In the genomic region with DNA sequence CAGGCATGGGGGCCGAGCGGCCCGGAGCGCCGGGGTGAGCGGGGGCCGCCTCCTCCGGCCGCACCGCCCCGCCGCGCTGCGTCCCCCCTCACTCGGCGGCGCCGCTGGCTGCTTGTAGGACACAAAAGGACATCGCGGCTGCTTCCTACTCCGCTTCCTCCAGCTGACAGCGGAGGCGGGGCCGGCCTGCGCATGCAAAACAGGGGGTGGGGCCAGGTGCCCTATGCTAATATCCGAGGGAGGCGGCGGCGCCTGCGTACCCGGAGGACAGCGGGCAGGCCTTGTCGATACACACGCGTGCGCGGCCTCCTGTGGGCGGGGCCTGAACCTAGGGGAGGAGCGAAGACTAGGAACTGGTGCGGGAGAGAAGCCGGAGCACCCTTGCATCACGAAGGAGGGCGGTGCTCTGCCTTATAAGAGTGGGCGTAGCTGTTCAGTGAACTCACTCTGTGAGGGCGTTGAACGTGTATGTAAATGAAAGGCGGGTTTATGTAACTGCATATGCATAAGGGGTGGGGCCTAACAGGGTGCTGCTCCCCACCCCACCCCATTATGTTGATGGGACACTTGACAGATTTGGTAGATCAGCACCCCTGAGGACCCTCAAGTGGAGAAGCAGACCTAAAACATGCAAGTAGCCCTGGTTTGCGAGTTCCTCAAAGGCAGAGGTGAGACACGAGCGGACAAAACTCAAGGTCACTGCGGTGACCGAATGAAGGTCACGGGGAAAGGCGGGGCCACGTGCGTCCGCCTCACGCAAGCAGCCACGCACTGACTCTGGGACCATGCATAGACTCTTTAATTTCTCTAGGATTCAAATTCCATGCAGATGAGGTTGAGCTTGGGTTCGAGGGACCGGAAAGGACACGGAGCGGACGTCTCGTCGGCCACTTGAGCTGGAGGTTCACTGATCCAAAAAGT, we compare ENCODE assay signal across 8 mouse cellular contexts. TPM values are rescaled to one million over a fixed set of nuclear protein-coding genes. Genes with fewer than 3 reads are reported as not detected.
DNase-seq lines count a peak whose midpoint lies in the region; ATAC-seq and TF ChIP-seq lines count a peak whose summit lies in the region.

A gene (minus strand): TSS at position 167 of the 921 bp plus-strand sequence.

- no peak for TF ChIP-seq CTCF in E14TG2a.4 (conservative IDR thresholded peaks at IDR 0.05; ENCODE audit: low read length)
- TF ChIP-seq CTCF in heart, postnatal 0 days (IDR thresholded peaks at IDR 0.05; ENCODE audit: low read depth): no peak
- TF ChIP-seq CTCF in testis, adult 2 months (IDR thresholded peaks at IDR 0.05; ENCODE audit: control insufficient read depth, insufficient read depth, insufficient replicate concordance, low read depth, low read length): no peak

- peak; percentile 94 for ATAC-seq in forebrain, embryonic 12.5 days (ENCODE audit: low FRiP score)
- ATAC-seq in heart, postnatal 0 days (ENCODE audit: insufficient read depth, low read depth): peak; percentile 92
- ATAC-seq in liver, embryonic 16.5 days (ENCODE audit: low read depth): peak; percentile 92
- ATAC-seq in neural tube, embryonic 13.5 days (ENCODE audit: low read depth): peak; percentile 94

- peaks cover 43% of the 10 kb centered on the region for H3K27me3 ChIP-seq in E14TG2a.4 (ENCODE audit: insufficient read depth, low read length)
- peaks cover 46% of the 10 kb centered on the region for H3K27me3 ChIP-seq in forebrain, embryonic 12.5 days
- H3K27me3 ChIP-seq in heart, postnatal 0 days (ENCODE audit: control insufficient read depth, insufficient read depth, low read length): peaks cover 24% of the 10 kb centered on the region
- H3K27me3 ChIP-seq in liver, embryonic 16.5 days (ENCODE audit: control insufficient read depth, insufficient read depth, low read depth, low read length): peaks cover 39% of the 10 kb centered on the region
- peaks cover 45% of the 10 kb centered on the region for H3K27me3 ChIP-seq in neural tube, embryonic 13.5 days
- H3K27me3 ChIP-seq in testis, adult 2 months (ENCODE audit: control insufficient read depth, insufficient read depth, low read length): no peaks in the 10 kb centered on the region

- peak; percentile 74 for TF ChIP-seq POLR2A in testis, adult 2 months (IDR thresholded peaks at IDR 0.05; ENCODE audit: control insufficient read depth, low read depth, low read length)

- TF ChIP-seq EP300 in heart, postnatal 0 days (IDR thresholded peaks at IDR 0.05; ENCODE audit: low read depth): peak; percentile 70; the same call in 1 of the 2 replicates

- H3K4me2 ChIP-seq in forebrain, embryonic 12.5 days: peak within 1 kb of the TSS; percentile 91
- peak within 1 kb of the TSS; percentile 90 for H3K4me2 ChIP-seq in heart, postnatal 0 days (ENCODE audit: low read depth, low read length)
- peak within 1 kb of the TSS; percentile 100 for H3K4me2 ChIP-seq in liver, embryonic 16.5 days (ENCODE audit: low read depth, low read length)
- peak within 1 kb of the TSS; percentile 97 for H3K4me2 ChIP-seq in neural tube, embryonic 13.5 days

- H3K27ac ChIP-seq in forebrain, embryonic 12.5 days: peak within 1 kb of the TSS; percentile 93
- peak within 1 kb of the TSS; percentile 96 for H3K27ac ChIP-seq in heart, postnatal 0 days (ENCODE audit: low read depth)
- H3K27ac ChIP-seq in liver, embryonic 16.5 days (ENCODE audit: low read length): peak within 1 kb of the TSS; percentile 86
- peak within 1 kb of the TSS; percentile 92 for H3K27ac ChIP-seq in neural tube, embryonic 13.5 days (replicated peaks)
- H3K27ac ChIP-seq in testis, adult 2 months (ENCODE audit: control insufficient read depth, insufficient read depth, low read depth, low read length): peak within 1 kb of the TSS; percentile 51

- H3K36me3 ChIP-seq in E14TG2a.4 (ENCODE audit: insufficient read depth, low read length): peaks cover 21% of the 10 kb centered on the region
- H3K36me3 ChIP-seq in forebrain, embryonic 12.5 days (replicated peaks): 0 out of 2 replicates have a peak, but pooled peaks cover 6% of the 10 kb centered on the region
- 0 out of 2 replicates have a peak, but pooled peaks cover 8% of the 10 kb centered on the region for H3K36me3 ChIP-seq in heart, postnatal 0 days (replicated peaks; ENCODE audit: control insufficient read depth, insufficient read depth, low read length)
- no peaks in the 10 kb centered on the region for H3K36me3 ChIP-seq in liver, embryonic 16.5 days (ENCODE audit: control insufficient read depth, insufficient read depth)
- no peaks in the 10 kb centered on the region for H3K36me3 ChIP-seq in neural tube, embryonic 13.5 days
- H3K36me3 ChIP-seq in testis, adult 2 months (ENCODE audit: control insufficient read depth, insufficient read depth, low read length): no peaks in the 10 kb centered on the region

- no peaks in the 10 kb centered on the region for H3K9me3 ChIP-seq in E14TG2a.4 (ENCODE audit: low read length)
- H3K9me3 ChIP-seq in forebrain, embryonic 12.5 days: 0 out of 2 replicates have a peak, but pooled peaks cover 3% of the 10 kb centered on the region
- no peaks in the 10 kb centered on the region for H3K9me3 ChIP-seq in heart, postnatal 0 days (replicated peaks; ENCODE audit: control insufficient read depth, low read length)
- no peaks in the 10 kb centered on the region for H3K9me3 ChIP-seq in liver, embryonic 16.5 days (replicated peaks; ENCODE audit: control insufficient read depth, low read length)
- no peaks in the 10 kb centered on the region for H3K9me3 ChIP-seq in neural tube, embryonic 13.5 days

- H3K4me1 ChIP-seq in E14TG2a.4 (replicated peaks; ENCODE audit: low read depth, low read length): peaks cover 63% of the 10 kb centered on the region
- H3K4me1 ChIP-seq in forebrain, embryonic 12.5 days: peaks cover 37% of the 10 kb centered on the region
- peaks cover 26% of the 10 kb centered on the region for H3K4me1 ChIP-seq in heart, postnatal 0 days (ENCODE audit: control insufficient read depth, insufficient read depth)
- peaks cover 42% of the 10 kb centered on the region for H3K4me1 ChIP-seq in liver, embryonic 16.5 days (ENCODE audit: control insufficient read depth, low read depth, low read length)
- peaks cover 43% of the 10 kb centered on the region for H3K4me1 ChIP-seq in neural tube, embryonic 13.5 days (replicated peaks)
- peaks cover 40% of the 10 kb centered on the region for H3K4me1 ChIP-seq in testis, adult 2 months (ENCODE audit: control insufficient read depth, insufficient read depth, low read length)

- peak within 1 kb of the TSS; percentile 92 for H3K9ac ChIP-seq in forebrain, embryonic 12.5 days
- peak within 1 kb of the TSS; percentile 94 for H3K9ac ChIP-seq in heart, postnatal 0 days (replicated peaks; ENCODE audit: low read depth, low read length)
- H3K9ac ChIP-seq in liver, embryonic 16.5 days (ENCODE audit: low read depth, low read length): peak within 1 kb of the TSS; percentile 84
- peak within 1 kb of the TSS; percentile 91 for H3K9ac ChIP-seq in neural tube, embryonic 13.5 days

- peak within 1 kb of the TSS; percentile 84 for H3K4me3 ChIP-seq in E14TG2a.4 (replicated peaks; ENCODE audit: low read length)
- H3K4me3 ChIP-seq in forebrain, embryonic 12.5 days (replicated peaks): peak within 1 kb of the TSS; percentile 89
- peak within 1 kb of the TSS; percentile 86 for H3K4me3 ChIP-seq in heart, postnatal 0 days (ENCODE audit: low read depth, low read length)
- H3K4me3 ChIP-seq in liver, embryonic 16.5 days (ENCODE audit: low read depth, low read length): peak within 1 kb of the TSS; percentile 82
- H3K4me3 ChIP-seq in neural tube, embryonic 13.5 days: peak within 1 kb of the TSS; percentile 75
- H3K4me3 ChIP-seq in testis, adult 2 months (ENCODE audit: control insufficient read depth, low read depth, low read length): peak within 1 kb of the TSS; percentile 83

- 1% methylated on average over 62 of the region's 66 CpGs for WGBS in forebrain, embryonic 12.5 days
- under 1% methylated on average over 59 of the region's 66 CpGs for WGBS in heart, postnatal 0 days
- under 1% methylated on average over 62 of the region's 66 CpGs for WGBS in liver, embryonic 16.5 days (ENCODE audit: insufficient replicate concordance)
- under 1% methylated on average over 66 of the region's 66 CpGs for WGBS in neural tube, embryonic 13.5 days

- peak; percentile 100 for DNase-seq in c-Kit-positive CD71-positive TER-119-positive erythroid progenitor cells, embryonic 14.5 days (ENCODE audit: low spot score)
- peak; percentile 99 for DNase-seq in heart, postnatal 0 days (ENCODE audit: low spot score)
- peak; percentile 100 for DNase-seq in kidney, postnatal 4 days

RNA-seq across cellular contexts. Expression of the gene that starts here (rescaled TPM):
- 11.4 and 13.0 TPM in 2 replicates for polyA plus RNA-seq in forebrain, embryonic 12.5 days (2016; fragmentation: Nextera tagmentation; extraction: Ambion mirVana)
- 189 and 194 TPM in 2 replicates for total RNA-seq in heart, postnatal 0 days (2014; rRNA removed; ENCODE audit: low replicate concordance)
- polyA plus RNA-seq in heart, postnatal 0 days (2015; fragmentation: Nextera tagmentation; extraction: Ambion mirVana): 49.1 and 51.7 TPM in 2 replicates
- 3.6 and 4.8 TPM in 2 replicates for polyA plus RNA-seq in liver, embryonic 16.5 days (2015; fragmentation: Nextera tagmentation; extraction: Ambion mirVana)
- 15.5 and 16.9 TPM in 2 replicates for polyA plus RNA-seq in neural tube, embryonic 13.5 days (2015; fragmentation: Nextera tagmentation; extraction: Ambion mirVana)
- polyA plus RNA-seq in testis, adult 2 months (2012; rRNA removed): 13.3 and 16.6 TPM in 2 replicates

Comparison
In these comparisons a context has a peak if more than half of its experiments do, and no peak if none do; other contexts are left out.
1. Peak in every context shown above with its lines: DNase-seq, ATAC-seq, H3K4me3 ChIP-seq and H3K27ac ChIP-seq.